Mouse (Mus musculus): Measurements from ENCODE around the gene Rspo3.

Rspo3 gene

GRCm38 (mm10) chr10:29432935-29433453 lies 102.7 kb downstream of the Rspo3 start:
- DNase-seq (ENCODE audit: low spot score) = no peak

GRCm38 (mm10) chr10:29426660-29427059 lies 109.0 kb downstream of the Rspo3 start:
- DNase-seq (ENCODE audit: low spot score) = no peak

GRCm38 (mm10) chr10:29424571-29424970 lies 111.1 kb downstream of the Rspo3 start:
- no peak for DNase-seq (ENCODE audit: low spot score)

GRCm38 (mm10) chr10:29414361-29414760 lies 121.3 kb downstream of the Rspo3 start:
- no peak for DNase-seq (ENCODE audit: low spot score)

GRCm38 (mm10) chr10:29402656-29403268 lies 132.9 kb downstream of the Rspo3 start:
- no peak for DNase-seq (ENCODE audit: low spot score)
